Comparison of ENCODE assay signal across 16 mouse cellular contexts in genomic region chr5:134560450-134561171, GRCm38 (mm10). TPM values are rescaled to one million over a fixed set of nuclear protein-coding genes. Genes with fewer than 3 reads are reported as not detected.
"Had no signal": no experiment of that assay in that cellular context is flagged by ENCODE, and none has a peak within 500 bp of the region (broad histone marks: within the 10 kb centered on the region; RNA-seq: fewer than 3 reads in every experiment).

No protein-coding gene starts in this region.

- H3K4me3 ChIP-seq: layer of hippocampus, adult 2 months; limb, embryonic 12.5 days; liver, embryonic 13.5 days; lung, embryonic 15.5 days; midbrain, embryonic 12.5 days had no signal

- H3K9me3 ChIP-seq: liver, embryonic 13.5 days; lung, embryonic 15.5 days; midbrain, embryonic 12.5 days had no signal

- H3K27ac ChIP-seq: layer of hippocampus, adult 2 months; limb, embryonic 12.5 days; liver, embryonic 13.5 days; lung, embryonic 15.5 days; macrophage; midbrain, embryonic 12.5 days had no signal

- H3K9ac ChIP-seq: limb, embryonic 12.5 days; liver, embryonic 13.5 days; liver, postnatal 0 days; lung, embryonic 15.5 days; midbrain, embryonic 12.5 days had no signal

- H3K36me3 ChIP-seq: limb, embryonic 12.5 days; liver, embryonic 13.5 days; lung, embryonic 15.5 days; midbrain, embryonic 12.5 days had no signal

- H3K27me3 ChIP-seq: limb, embryonic 12.5 days; liver, embryonic 13.5 days; lung, embryonic 15.5 days; midbrain, embryonic 12.5 days had no signal

- ATAC-seq: liver, postnatal 0 days had no signal

- DNase-seq: kidney, postnatal 10 days; kidney, postnatal 4 days; liver; liver, embryonic 13.5 days; liver, postnatal 0 days; lung, postnatal 14 days; right cerebral cortex, postnatal 14 days; thymus, postnatal 4 days had no signal

- H3K4me2 ChIP-seq: limb, embryonic 12.5 days; liver, embryonic 13.5 days; lung, embryonic 15.5 days; midbrain, embryonic 12.5 days had no signal

RNA-seq across cellular contexts. Expression of gene Syna, which starts 0.6 kb away (rescaled TPM):
- total RNA-seq: megakaryocyte-erythroid progenitor cell, adult 5-6 weeks; midbrain, postnatal 0 days had no signal
- polyA plus RNA-seq: limb, embryonic 12.5 days; liver, embryonic 13.5 days; liver, postnatal 0 days; macrophage; neural tube, embryonic 14.5 days had no signal
